ENCODE assay signal across 24 mouse cellular contexts in genomic region chr5:127965700-127966099, GRCm38 (mm10).
A peak's percentile ranks its signal among the peaks of the same experiment; 100 is the strongest.
DNase-seq lines count a peak whose midpoint lies in the region; ATAC-seq and TF ChIP-seq lines count a peak whose summit lies in the region.
"Had no signal": no experiment of that assay in that cellular context is flagged by ENCODE, and none has a peak within 500 bp of the region (broad histone marks: within the 10 kb centered on the region; RNA-seq: fewer than 3 reads in every experiment).

No protein-coding gene starts in this region.

- H3K9me3 ChIP-seq in hindbrain, embryonic 12.5 days (replicated peaks) = no peaks in the 10 kb centered on the region
- H3K9me3 ChIP-seq: neural tube, embryonic 15.5 days; stomach, embryonic 15.5 days had no signal

- intact Hi-C loops in gastrocnemius, adult 2 months (cut with DNase I) = no loop called here
- intact Hi-C loops in gastrocnemius, postnatal 36 days (cut with DNase I) = no loop called here
- intact Hi-C loops in left cerebral cortex, adult 2 months (cut with DNase I) = no loop called here
- intact Hi-C loops in left cerebral cortex, postnatal 10 days (cut with DNase I) = no loop called here

- no peaks in the 10 kb centered on the region for H3K27me3 ChIP-seq in hindbrain, embryonic 12.5 days
- H3K27me3 ChIP-seq: heart, embryonic 12.5 days; hindbrain, embryonic 13.5 days; neural tube, embryonic 15.5 days; stomach, embryonic 15.5 days had no signal

- ATAC-seq in hindbrain, embryonic 12.5 days (ENCODE audit: low FRiP score) = no peak
- ATAC-seq: inflammation-experienced regulatory T-cells, adult 6 months had no signal

- H3K9ac ChIP-seq in hindbrain, embryonic 12.5 days = no peak overlapping the region
- H3K9ac ChIP-seq: heart, embryonic 12.5 days; hindbrain, embryonic 13.5 days; liver, embryonic 14.5 days; neural tube, embryonic 15.5 days; stomach, embryonic 15.5 days had no signal

- no peak overlapping the region for H3K4me3 ChIP-seq in gastrocnemius, adult 2 months
- H3K4me3 ChIP-seq in left cerebral cortex, adult 2 months = no peak overlapping the region
- H3K4me3 ChIP-seq in hindbrain, embryonic 12.5 days = no peak overlapping the region
- H3K4me3 ChIP-seq: forebrain, embryonic 10.5 days; heart, embryonic 12.5 days; hindbrain, embryonic 13.5 days; midbrain, embryonic 10.5 days; neural tube, embryonic 15.5 days; stomach, embryonic 15.5 days had no signal

- H3K36me3 ChIP-seq in hindbrain, embryonic 12.5 days = no peaks in the 10 kb centered on the region
- H3K36me3 ChIP-seq: forebrain, embryonic 10.5 days; G1E; heart, embryonic 12.5 days; hindbrain, embryonic 13.5 days; midbrain, embryonic 10.5 days; neural tube, embryonic 15.5 days; stomach, embryonic 15.5 days had no signal

- peak; percentile 6; the same call in 1 of the 2 replicates for TF ChIP-seq CTCF in gastrocnemius, adult 2 months (IDR thresholded peaks at IDR 0.05)
- TF ChIP-seq CTCF in left cerebral cortex, adult 2 months (IDR thresholded peaks at IDR 0.05) = peak; percentile 44
- TF ChIP-seq CTCF in brain, embryonic 14.5 days (IDR thresholded peaks at IDR 0.05; ENCODE audit: borderline replicate concordance, extremely low read depth, insufficient read depth, insufficient read length) = peak; percentile 22; the same call in 1 of the 2 replicates

- no peak overlapping the region for H3K4me2 ChIP-seq in hindbrain, embryonic 12.5 days (replicated peaks)
- H3K4me2 ChIP-seq: heart, embryonic 12.5 days; hindbrain, embryonic 13.5 days; neural tube, embryonic 15.5 days; stomach, embryonic 15.5 days had no signal

- H3K27ac ChIP-seq in gastrocnemius, adult 2 months = no peak overlapping the region
- H3K27ac ChIP-seq in left cerebral cortex, adult 2 months = no peak overlapping the region
- no peak overlapping the region for H3K27ac ChIP-seq in hindbrain, embryonic 12.5 days
- H3K27ac ChIP-seq: forebrain, embryonic 10.5 days; hindbrain, embryonic 13.5 days; liver, embryonic 14.5 days; macrophage; midbrain, embryonic 10.5 days; neural tube, embryonic 15.5 days; stomach, embryonic 15.5 days had no signal

- 76% methylated on average over 3 of the region's 3 CpGs for WGBS in hindbrain, embryonic 12.5 days

- no peak for DNase-seq in gastrocnemius, adult 2 months
- DNase-seq in gastrocnemius, postnatal 36 days = no peak
- no peak for DNase-seq in left cerebral cortex, adult 2 months (ENCODE audit: extremely low spot score in 1 of 2, low spot score in 2 of 2)
- DNase-seq in left cerebral cortex, postnatal 10 days (ENCODE audit: extremely low spot score in 1 of 2, low spot score in 2 of 2) = no peak
- peak; percentile 58 for DNase-seq in ES-CJ7 (ENCODE audit: low read depth, low spot score)
- DNase-seq in brain, embryonic 14.5 days (ENCODE audit: low read depth) = no peak
- DNase-seq in gastrocnemius, postnatal 10 days = no peak
- DNase-seq: adrenal gland, postnatal 25 days; cerebellum, adult 11 months; cerebellum, postnatal 14 days; heart, postnatal 14 days; kidney, adult 8-10 months; kidney, postnatal 25 days had no signal

- no peaks in the 10 kb centered on the region for H3K4me1 ChIP-seq in hindbrain, embryonic 12.5 days
- H3K4me1 ChIP-seq: forebrain, embryonic 10.5 days; heart, embryonic 12.5 days; hindbrain, embryonic 13.5 days; midbrain, embryonic 10.5 days; neural tube, embryonic 15.5 days; stomach, embryonic 15.5 days had no signal

- no peak for TF ChIP-seq POLR2A in brain, embryonic 14.5 days (IDR thresholded peaks at IDR 0.05; ENCODE audit: borderline replicate concordance, extremely low read depth, insufficient read depth, insufficient read length, poor library complexity, severe bottlenecking)
